Mouse (Mus musculus): Measurements from ENCODE around the gene Cnot9.

DNA sequence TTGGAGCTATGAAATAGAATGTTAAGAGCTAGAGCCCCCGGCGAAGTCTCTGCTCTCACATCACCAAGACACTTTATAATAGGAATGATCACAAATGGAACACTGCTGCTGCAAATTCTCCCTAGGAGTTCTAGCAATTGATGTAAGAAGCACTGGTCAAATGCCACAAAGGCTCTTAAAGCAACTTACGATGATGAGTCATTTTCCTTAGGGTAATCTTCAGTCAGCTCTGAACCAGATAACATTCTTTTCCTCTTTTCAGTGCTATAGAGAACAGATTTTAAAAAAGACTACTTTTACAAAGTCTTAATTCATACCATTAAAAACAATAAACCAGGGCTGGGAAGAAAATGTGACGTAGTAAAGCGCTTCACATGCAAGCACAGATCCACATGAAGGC is 20.1 kb upstream of the Cnot9 start:
- TF ChIP-seq CTCF (IDR thresholded peaks at IDR 0.05; ENCODE audit: low read depth) (no peak), EP300 (IDR thresholded peaks at IDR 0.05; ENCODE audit: low read depth) (no peak)
